Mouse (Mus musculus): ENCODE data around the gene Phf21a.

DNA sequence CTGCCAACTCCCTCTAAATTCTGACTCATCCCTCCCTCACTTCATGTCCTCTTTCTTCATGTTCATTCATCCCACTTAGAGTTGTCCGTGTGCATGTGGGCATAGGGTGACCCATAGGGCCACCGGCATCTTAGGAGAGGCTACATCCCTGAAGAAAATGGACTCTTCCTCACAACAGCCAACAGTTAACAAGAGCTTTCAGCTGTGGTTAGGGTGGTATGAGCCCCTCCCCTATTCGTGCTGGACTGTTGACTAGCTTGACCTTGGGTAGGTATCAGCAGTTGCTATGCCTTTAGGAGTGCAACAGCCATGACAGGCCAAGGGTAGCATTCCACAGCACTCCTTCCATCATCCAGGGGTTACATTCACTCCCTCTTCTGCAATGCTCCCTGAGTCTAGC is 198.6 kb downstream of the Phf21a start:
- TF ChIP-seq CTCF (IDR thresholded peaks at IDR 0.05; ENCODE audit: borderline replicate concordance, extremely low read depth, insufficient read depth, insufficient read length) = no peak
- TF ChIP-seq POLR2A (IDR thresholded peaks at IDR 0.05; ENCODE audit: borderline replicate concordance, extremely low read depth, insufficient read depth, insufficient read length, poor library complexity, severe bottlenecking) = no peak
